In genomic region chr7:64688115-64688817, GRCm38 (mm10) we compare ENCODE assay signal across 11 mouse cellular contexts.
DNase-seq lines count a peak whose midpoint lies in the region; ATAC-seq and TF ChIP-seq lines count a peak whose summit lies in the region.
"Had no signal": no experiment of that assay in that cellular context is flagged by ENCODE, and none has a peak within 500 bp of the region (broad histone marks: within the 10 kb centered on the region; RNA-seq: fewer than 3 reads in every experiment).

No protein-coding gene starts in this region.

- no peak for TF ChIP-seq POLR2A in brain, embryonic 14.5 days (IDR thresholded peaks at IDR 0.05; ENCODE audit: borderline replicate concordance, extremely low read depth, insufficient read depth, insufficient read length, poor library complexity, severe bottlenecking)

- DNase-seq in forebrain, embryonic 10.5 days (ENCODE audit: extremely low spot score, low spot score) = no peak
- peak; percentile 60 for DNase-seq in brain, embryonic 14.5 days (ENCODE audit: low read depth)
- DNase-seq in midbrain, embryonic 11.5 days (ENCODE audit: low spot score, missing footprints) = peak; percentile 47
- no peak for DNase-seq in adrenal gland, adult (ENCODE audit: inconsistent age in 2 of 2, low spot score in 1 of 2)
- DNase-seq in c-Kit-positive CD71-positive TER-119-positive erythroid progenitor cells, embryonic 14.5 days (ENCODE audit: low spot score) = no peak
- DNase-seq in layer of hippocampus, postnatal 36 days = no peak
- DNase-seq: liver, embryonic 13.5 days had no signal

- H3K4me1 ChIP-seq in forebrain, embryonic 13.5 days = peaks cover 21% of the 10 kb centered on the region
- no peaks in the 10 kb centered on the region; the same call in 1 of the 2 replicates for H3K4me1 ChIP-seq in forebrain, embryonic 10.5 days
- peaks cover 14% of the 10 kb centered on the region for H3K4me1 ChIP-seq in forebrain, embryonic 16.5 days (replicated peaks; ENCODE audit: control insufficient read depth, insufficient read depth, low read length)
- H3K4me1 ChIP-seq in midbrain, embryonic 11.5 days (ENCODE audit: control insufficient read depth, insufficient read depth, low read length) = no peaks in the 10 kb centered on the region
- H3K4me1 ChIP-seq: heart, embryonic 15.5 days; liver, embryonic 13.5 days had no signal

- H3K4me2 ChIP-seq in forebrain, embryonic 13.5 days = no peak overlapping the region
- no peak overlapping the region for H3K4me2 ChIP-seq in forebrain, embryonic 16.5 days (ENCODE audit: low read length)
- H3K4me2 ChIP-seq in midbrain, embryonic 11.5 days = no peak overlapping the region
- H3K4me2 ChIP-seq: heart, embryonic 15.5 days; liver, embryonic 13.5 days had no signal

- H3K4me3 ChIP-seq in forebrain, embryonic 13.5 days = no peak overlapping the region
- no peak overlapping the region for H3K4me3 ChIP-seq in forebrain, embryonic 10.5 days
- H3K4me3 ChIP-seq in forebrain, embryonic 16.5 days (replicated peaks; ENCODE audit: low read length) = no peak overlapping the region
- H3K4me3 ChIP-seq in midbrain, embryonic 11.5 days (ENCODE audit: low read depth, low read length) = no peak overlapping the region
- H3K4me3 ChIP-seq: erythroblast, embryonic 14.5 days; heart, embryonic 15.5 days; liver, embryonic 13.5 days had no signal

- no peaks in the 10 kb centered on the region for H3K9me3 ChIP-seq in forebrain, embryonic 13.5 days (replicated peaks)
- no peaks in the 10 kb centered on the region for H3K9me3 ChIP-seq in forebrain, embryonic 10.5 days
- no peaks in the 10 kb centered on the region for H3K9me3 ChIP-seq in forebrain, embryonic 16.5 days (ENCODE audit: control insufficient read depth, low read length)
- H3K9me3 ChIP-seq in midbrain, embryonic 11.5 days (ENCODE audit: control insufficient read depth, low read length) = no peaks in the 10 kb centered on the region; the same call in 1 of the 2 replicates
- H3K9me3 ChIP-seq: heart, embryonic 15.5 days; liver, embryonic 13.5 days had no signal

- no peaks in the 10 kb centered on the region for H3K36me3 ChIP-seq in forebrain, embryonic 13.5 days (ENCODE audit: poor library complexity, severe bottlenecking)
- no peaks in the 10 kb centered on the region for H3K36me3 ChIP-seq in forebrain, embryonic 10.5 days (replicated peaks)
- no peaks in the 10 kb centered on the region for H3K36me3 ChIP-seq in forebrain, embryonic 16.5 days (ENCODE audit: control insufficient read depth, insufficient read depth)
- H3K36me3 ChIP-seq in midbrain, embryonic 11.5 days (ENCODE audit: control insufficient read depth, insufficient read depth, low read length) = no peaks in the 10 kb centered on the region
- H3K36me3 ChIP-seq: heart, embryonic 15.5 days; liver, embryonic 13.5 days had no signal

- no peak overlapping the region for H3K9ac ChIP-seq in forebrain, embryonic 13.5 days
- no peak overlapping the region for H3K9ac ChIP-seq in forebrain, embryonic 16.5 days (replicated peaks; ENCODE audit: low read depth, low read length)
- no peak overlapping the region for H3K9ac ChIP-seq in midbrain, embryonic 11.5 days (ENCODE audit: low read length)
- H3K9ac ChIP-seq: heart, embryonic 15.5 days; liver, embryonic 13.5 days had no signal

- H3K27me3 ChIP-seq in forebrain, embryonic 13.5 days = no peaks in the 10 kb centered on the region
- H3K27me3 ChIP-seq in forebrain, embryonic 10.5 days (ENCODE audit: poor library complexity, severe bottlenecking) = no peaks in the 10 kb centered on the region
- H3K27me3 ChIP-seq in forebrain, embryonic 16.5 days (replicated peaks; ENCODE audit: control insufficient read depth, insufficient read depth, low read length) = no peaks in the 10 kb centered on the region
- H3K27me3 ChIP-seq in midbrain, embryonic 11.5 days (ENCODE audit: control insufficient read depth, insufficient read depth, low read length) = no peaks in the 10 kb centered on the region
- H3K27me3 ChIP-seq: heart, embryonic 15.5 days; liver, embryonic 13.5 days had no signal

- no peak for TF ChIP-seq CTCF in brain, embryonic 14.5 days (IDR thresholded peaks at IDR 0.05; ENCODE audit: borderline replicate concordance, extremely low read depth, insufficient read depth, insufficient read length)

- ATAC-seq in forebrain, embryonic 13.5 days = peak; percentile 58
- ATAC-seq in forebrain, embryonic 16.5 days = peak; percentile 48
- ATAC-seq in midbrain, embryonic 11.5 days (ENCODE audit: low FRiP score) = no peak

- H3K27ac ChIP-seq in forebrain, embryonic 13.5 days = peak overlapping the region; percentile 49; the same call in 1 of the 2 replicates
- no peak overlapping the region for H3K27ac ChIP-seq in forebrain, embryonic 10.5 days
- no peak overlapping the region for H3K27ac ChIP-seq in forebrain, embryonic 16.5 days (ENCODE audit: low read length)
- no peak overlapping the region for H3K27ac ChIP-seq in midbrain, embryonic 11.5 days (ENCODE audit: low read depth, low read length)
- H3K27ac ChIP-seq: heart, embryonic 15.5 days; liver, embryonic 13.5 days had no signal

- 47% methylated on average over 14 of the region's 14 CpGs for whole genome bisulfite sequencing in forebrain, embryonic 13.5 days
- WGBS in forebrain, embryonic 10.5 days = 84% methylated on average over 14 of the region's 14 CpGs
- 40% methylated on average over 14 of the region's 14 CpGs for WGBS in forebrain, embryonic 16.5 days
- WGBS in midbrain, embryonic 11.5 days = 80% methylated on average over 14 of the region's 14 CpGs

Comparison
In these comparisons a context has a peak if more than half of its experiments do, and no peak if none do; other contexts are left out.
1. DNase-seq: peak in brain, embryonic 14.5 days (single experiment) and midbrain, embryonic 11.5 days (single experiment); none in forebrain, embryonic 10.5 days (single experiment), adrenal gland, adult (0 of 2), c-Kit-positive CD71-positive TER-119-positive erythroid progenitor cells, embryonic 14.5 days (single experiment) and layer of hippocampus, postnatal 36 days (0 of 2).